Mouse (Mus musculus) lung, embryonic 14.5 days (tissue): ENCODE measurements around the gene Eml4. TPM values are rescaled to one million over a fixed set of nuclear protein-coding genes. Genes with fewer than 3 reads are reported as not detected.

Experiments used
- ATAC-seq: fragments of 200-750 bp; cut with Nextera tagmentation; 2 replicates; pipeline ENCODE4 v1.8.0; 2017; ENCODE audit warnings: mild to moderate bottlenecking, moderate TSS enrichment, moderate library complexity; ENCODE audit not compliant: insufficient read depth
- DNase-seq: peaks from one replicate; pipeline ENCODE4 v3.0.0-alpha.2; 2015
- H3K27ac ChIP-seq: fragments of 300-500 bp; sonication (generic); 2 replicates; pipeline ENCODE4 v1.5.1; 2014; ENCODE audit warnings: low read depth, mild to moderate bottlenecking, moderate library complexity
- H3K27me3 ChIP-seq: fragments of 300-500 bp; sonication (generic); 2 replicates; pipeline ENCODE4 v1.6.1; 2014; ENCODE audit warnings: low read length, control low read depth; ENCODE audit not compliant: insufficient read depth
- H3K36me3 ChIP-seq: fragments of 300-500 bp; sonication (generic); 2 replicates; pipeline ENCODE4 v1.6.1; 2014; ENCODE audit warnings: control low read depth; ENCODE audit not compliant: insufficient read depth
- H3K4me1 ChIP-seq: fragments of 300-500 bp; sonication (generic); 2 replicates; pipeline ENCODE4 v1.6.1; 2014; ENCODE audit warnings: antibody characterized with exemption, control low read depth; ENCODE audit not compliant: insufficient read depth
- H3K4me2 ChIP-seq: fragments of 300-500 bp; sonication (generic); 2 replicates; pipeline ENCODE4 v1.6.1; 2014; ENCODE audit warnings: mild to moderate bottlenecking
- H3K4me3 ChIP-seq: fragments of 300-500 bp; sonication (generic); 2 replicates; pipeline ENCODE4 v1.5.1; 2014; ENCODE audit warnings: low read depth, low read length
- H3K9ac ChIP-seq: fragments of 300-500 bp; sonication (generic); 2 replicates; pipeline ENCODE4 v1.6.1; 2014
- H3K9me3 ChIP-seq: fragments of 300-500 bp; sonication (generic); 2 replicates; pipeline ENCODE4 v1.6.1; 2016; ENCODE audit warnings: low read depth, low read length, control low read depth
- CTCF ChIP-seq: IDR thresholded peaks from 2 replicates; pipeline ENCODE4 v1.5.1; 2016; ENCODE audit warnings: antibody characterized with exemption, low read depth
- WGBS: fragments of 180-500 bp; shearing (Covaris S2); extraction: QIAGEN DNeasy Blood & Tissue Kit; methylation state at CpG from one replicate; pipeline ENCODE4 v1.1.7; 2014; 5-methylcytosine and 5-hydroxymethylcytosine counted together
- polyA plus RNA-seq: library from polyadenylated mRNA; unstranded; fragments of >200 nt; fragmentation: Nextera tagmentation; extraction: Ambion mirVana; gene quantifications from 2 replicates; pipeline ENCODE4 v1.2.1, GENCODE M21; 2014

The Eml4 gene
- polyA plus RNA-seq, 1 experiment from 2014 or later, result 55.3 TPM

DNA sequence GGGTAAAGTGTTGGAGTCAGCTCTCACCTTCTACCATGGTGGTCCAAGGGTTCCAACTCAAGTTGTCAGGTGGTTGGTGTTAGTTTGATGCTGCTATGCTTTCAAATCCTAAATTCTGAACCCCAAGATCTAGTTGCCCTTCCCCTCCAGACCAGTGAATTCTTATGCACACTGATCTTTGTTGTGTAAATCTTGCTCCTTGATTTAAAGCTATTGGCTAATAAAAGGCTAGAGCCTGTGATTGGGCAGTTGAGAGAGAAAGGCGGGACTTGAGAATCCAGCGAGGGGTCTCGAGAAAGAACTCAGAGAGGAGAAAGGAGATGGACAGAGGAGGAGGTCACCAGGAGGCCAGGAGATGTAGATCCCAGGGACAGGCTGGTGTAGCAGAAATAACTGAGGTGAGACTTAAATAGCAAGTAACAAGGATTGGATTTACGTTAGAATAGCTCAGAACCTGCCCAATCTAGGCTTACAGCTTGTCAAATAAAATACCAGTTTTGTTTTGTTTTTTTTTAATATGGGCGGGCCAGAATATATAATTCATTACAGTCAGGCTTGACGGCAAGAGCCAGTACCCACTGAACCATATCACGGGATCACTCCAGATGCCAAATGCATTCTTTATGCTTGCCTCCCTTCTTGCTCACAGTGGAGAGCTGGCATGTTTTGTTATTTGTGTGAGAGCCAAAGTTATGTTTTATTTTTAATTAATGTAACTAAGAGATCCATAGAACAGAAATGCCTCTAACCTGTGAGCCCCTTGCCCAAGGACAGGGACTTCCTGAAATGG lies 172.1 kb downstream of the Eml4 start:
- H3K36me3 ChIP-seq, result no peaks in the 10 kb centered on the region
- no peaks in the 10 kb centered on the region for H3K9me3 ChIP-seq
- peaks cover 16% of the 10 kb centered on the region; the same call in 1 of the 2 replicates for H3K4me1 ChIP-seq
- H3K27ac ChIP-seq, result no peak overlapping the region
- H3K9ac ChIP-seq, result no peak overlapping the region
- no peak overlapping the region for H3K4me3 ChIP-seq
- 57% methylated on average over 7 of the region's 7 CpGs for WGBS
- no peaks in the 10 kb centered on the region for H3K27me3 ChIP-seq
- no peak for DNase-seq
- no peak for TF ChIP-seq CTCF
- ATAC-seq, result no peak
- no peak overlapping the region for H3K4me2 ChIP-seq

DNA sequence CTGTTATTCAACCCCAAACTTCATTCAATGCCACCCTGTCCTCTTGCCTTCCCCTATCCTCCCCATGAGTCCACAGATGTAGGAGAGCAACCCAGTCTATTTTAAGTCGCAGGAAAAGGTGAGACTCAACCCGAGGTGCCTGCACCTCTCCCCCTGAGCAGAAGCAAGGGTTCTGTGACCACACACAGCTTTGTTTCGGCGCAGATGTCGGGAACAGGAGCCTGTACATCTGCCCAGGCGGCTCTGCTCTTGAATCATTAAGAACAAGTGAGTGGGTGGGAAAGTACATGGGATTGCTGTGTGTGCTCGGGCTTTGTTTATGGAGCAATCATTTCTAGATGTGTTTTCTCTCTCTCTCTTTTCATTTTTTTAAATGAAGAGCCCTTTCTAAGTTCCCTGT lies 174.0 kb downstream of the Eml4 start:
- Histone ChIP-seq H3K4me2 (no peak overlapping the region), H3K9ac (no peak overlapping the region), H3K36me3 (no peaks in the 10 kb centered on the region), H3K9me3 (no peaks in the 10 kb centered on the region), H3K27me3 (no peaks in the 10 kb centered on the region), H3K4me1 (peaks cover 21% of the 10 kb centered on the region; the same call in 1 of the 2 replicates), H3K27ac (no peak overlapping the region), H3K4me3 (no peak overlapping the region)
- 54% methylated on average over 7 of the region's 7 CpGs for WGBS
- no peak for TF ChIP-seq CTCF
- DNase-seq (no peak), ATAC-seq (no peak)

DNA sequence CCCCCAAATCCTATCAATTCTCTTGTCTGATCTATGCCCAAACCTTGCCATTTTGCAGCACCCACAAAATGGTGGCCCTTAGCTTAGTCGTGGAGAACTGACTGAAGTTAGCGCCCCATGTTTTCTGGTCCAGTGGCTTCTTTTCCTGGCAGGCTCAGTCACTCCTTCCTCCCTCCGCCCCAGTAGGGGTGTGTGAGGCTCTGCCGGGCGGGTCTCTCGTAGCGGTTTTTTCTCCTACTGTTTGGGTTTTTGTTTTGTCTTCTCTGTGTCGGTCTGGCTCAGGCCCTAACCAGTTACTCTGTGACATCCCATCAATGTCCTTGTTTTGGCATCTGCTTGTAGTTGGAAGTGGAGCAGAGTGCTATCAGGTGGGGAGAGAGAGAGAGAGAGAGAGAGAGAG lies 174.9 kb downstream of the Eml4 start:
- DNase-seq, result peak; percentile 45
- H3K4me2 ChIP-seq, result peak overlapping the region; percentile 19; the same call in 1 of the 2 replicates
- no peaks in the 10 kb centered on the region for H3K27me3 ChIP-seq
- 11% methylated on average over 8 of the region's 8 CpGs for WGBS
- no peak overlapping the region for H3K4me3 ChIP-seq
- no peak for ATAC-seq
- peaks cover 21% of the 10 kb centered on the region; the same call in 1 of the 2 replicates for H3K4me1 ChIP-seq
- TF ChIP-seq CTCF, result no peak
- peak overlapping the region; percentile 56; the same call in 1 of the 2 replicates for H3K27ac ChIP-seq
- no peak overlapping the region for H3K9ac ChIP-seq
- no peaks in the 10 kb centered on the region for H3K9me3 ChIP-seq
- no peaks in the 10 kb centered on the region for H3K36me3 ChIP-seq

DNA sequence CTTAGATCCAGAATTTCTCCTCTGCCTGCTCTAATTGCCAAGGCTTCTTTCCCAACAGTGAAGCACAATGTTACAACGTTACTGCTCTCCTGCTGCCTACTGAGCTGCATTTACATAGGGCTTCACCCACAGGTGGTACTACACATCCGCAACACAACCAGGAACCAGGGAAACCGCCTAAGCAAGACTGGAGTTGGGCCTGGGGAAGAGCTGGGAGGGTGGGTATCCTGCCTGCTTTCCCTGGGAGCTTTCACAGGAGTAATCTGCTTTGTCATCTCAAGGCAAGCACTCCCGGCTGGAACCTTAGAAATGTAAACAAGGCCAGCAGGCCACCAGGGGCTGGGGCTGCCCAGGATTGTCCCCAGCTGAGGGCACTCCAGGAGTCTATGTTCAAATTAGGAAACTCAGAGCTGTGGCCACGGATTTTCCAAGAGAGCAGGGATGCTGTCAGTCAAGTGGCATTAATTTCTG lies 175.4 kb downstream of the Eml4 start:
- Histone ChIP-seq H3K4me1 (peaks cover 21% of the 10 kb centered on the region; the same call in 1 of the 2 replicates), H3K9ac (no peak overlapping the region), H3K4me2 (no peak overlapping the region), H3K36me3 (no peaks in the 10 kb centered on the region), H3K9me3 (no peaks in the 10 kb centered on the region), H3K4me3 (no peak overlapping the region), H3K27ac (peak overlapping the region; percentile 56; the same call in 1 of the 2 replicates), H3K27me3 (no peaks in the 10 kb centered on the region)
- peak; percentile 54 for DNase-seq
- ATAC-seq, result peak; percentile 28; the same call in 1 of the 2 replicates
- WGBS, result 16% methylated on average over 5 of the region's 5 CpGs
- no peak for TF ChIP-seq CTCF

DNA sequence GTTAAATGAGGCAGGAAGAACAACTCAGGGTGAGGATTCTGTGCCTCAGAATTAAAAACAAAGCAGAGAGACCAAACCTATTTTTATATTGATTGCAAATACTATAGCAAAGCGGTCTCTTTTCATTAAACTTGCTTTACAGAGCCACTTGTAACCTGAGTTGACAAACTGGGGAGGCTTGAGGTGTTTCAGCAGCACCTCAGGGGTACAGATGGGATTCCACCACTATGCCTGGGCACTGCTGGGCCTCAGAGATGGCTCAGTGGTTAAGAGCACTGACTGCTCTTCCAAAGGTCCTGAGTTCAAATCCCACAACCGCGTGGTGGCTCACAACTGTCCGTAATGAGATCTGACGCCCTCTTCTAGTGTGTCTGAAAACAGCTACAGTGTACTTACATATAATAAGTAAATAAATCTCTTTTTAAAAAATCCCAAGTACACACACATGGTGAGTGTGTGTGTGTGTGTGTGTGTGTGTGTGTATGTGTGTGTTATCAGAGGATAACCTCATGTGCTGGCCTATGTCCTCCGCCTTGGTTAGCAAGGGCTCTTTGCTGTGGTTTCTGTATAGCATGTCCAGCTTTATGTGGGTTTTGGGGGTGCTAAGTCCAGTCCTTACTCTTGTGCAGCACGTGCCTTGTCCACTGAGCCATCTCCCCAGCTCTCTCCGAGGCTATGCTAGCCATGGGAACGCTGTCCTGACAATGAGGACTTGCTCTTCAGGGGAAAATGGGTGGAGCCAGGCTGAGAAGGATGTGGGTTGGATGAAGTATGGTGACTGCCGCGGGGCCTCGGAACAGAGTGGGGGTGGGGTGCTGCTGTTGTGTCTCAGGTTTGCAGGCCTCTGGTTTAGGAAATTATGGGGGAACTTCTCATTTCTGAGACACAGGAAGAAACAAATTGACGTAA lies 176.1 kb downstream of the Eml4 start:
- Histone ChIP-seq H3K4me1 (peaks cover 21% of the 10 kb centered on the region; the same call in 1 of the 2 replicates), H3K9me3 (no peaks in the 10 kb centered on the region), H3K9ac (peak overlapping the region; percentile 34), H3K27me3 (no peaks in the 10 kb centered on the region), H3K4me3 (peak overlapping the region; percentile 14; the same call in 1 of the 2 replicates), H3K4me2 (peak overlapping the region; percentile 60), H3K27ac (peak overlapping the region; percentile 80; the same call in 1 of the 2 replicates), H3K36me3 (no peaks in the 10 kb centered on the region)
- WGBS, result 27% methylated on average over 13 of the region's 13 CpGs
- no peak for TF ChIP-seq CTCF
- DNase-seq, result peak; percentile 82
- ATAC-seq, result peak; percentile 89

DNA sequence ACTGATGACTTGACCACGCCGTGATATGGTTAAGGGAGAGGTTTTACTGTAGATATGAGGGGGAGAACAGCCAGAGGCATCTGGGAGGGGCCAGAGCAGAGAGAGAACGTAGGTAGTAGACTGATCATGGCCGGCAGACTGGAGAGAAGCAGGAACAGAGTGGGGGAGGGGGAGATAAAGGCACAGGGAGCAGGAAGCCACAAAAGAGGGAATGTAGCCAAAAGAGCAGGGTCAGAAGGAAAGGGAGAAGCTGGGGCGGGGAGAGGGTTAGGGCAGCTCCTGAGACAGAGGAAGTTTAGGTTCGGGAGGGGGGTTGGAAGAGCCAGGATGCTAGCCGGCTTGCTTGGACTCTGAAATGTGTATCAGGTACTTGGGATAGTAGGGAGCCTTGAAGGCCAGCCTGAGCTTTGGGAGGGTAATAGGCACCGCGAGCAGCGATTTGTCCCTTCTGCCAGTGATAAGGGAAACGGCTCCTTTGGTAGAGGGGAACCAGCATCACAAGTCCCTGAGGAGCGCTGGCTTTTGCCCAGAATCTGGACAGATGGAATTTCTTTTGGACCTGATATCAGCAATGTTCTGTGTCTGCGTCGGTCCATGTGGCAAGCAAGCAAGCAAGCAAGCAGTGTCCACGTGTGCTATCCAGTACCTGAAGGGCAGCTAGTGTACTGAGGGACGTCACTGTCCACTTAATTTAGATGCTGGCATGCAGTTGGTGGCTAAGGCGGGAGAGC lies 177.1 kb downstream of the Eml4 start:
- WGBS, result 12% methylated on average over 17 of the region's 17 CpGs
- DNase-seq, result peak; percentile 74
- TF ChIP-seq CTCF, result no peak
- Histone ChIP-seq H3K4me1 (peaks cover 21% of the 10 kb centered on the region; the same call in 1 of the 2 replicates), H3K27me3 (no peaks in the 10 kb centered on the region), H3K4me3 (peak overlapping the region; percentile 14; the same call in 1 of the 2 replicates), H3K36me3 (no peaks in the 10 kb centered on the region), H3K9me3 (no peaks in the 10 kb centered on the region), H3K27ac (peak overlapping the region; percentile 80; the same call in 1 of the 2 replicates), H3K9ac (peak overlapping the region; percentile 34), H3K4me2 (peak overlapping the region; percentile 60)
- peak; percentile 75 for ATAC-seq

Other genes with a start within 250 kb of the Eml4 start
- gene Pkdcc, start 135.6 kb upstream of the Eml4 start, polyA plus RNA-seq, result 21.1 and 25.3 TPM in 2 replicates
- 175 TPM in 2 replicates for gene Cox7a2l, start 166.4 kb downstream of the Eml4 start, polyA plus RNA-seq